Mouse (Mus musculus): ENCODE measurements around the gene Gnb5.

DNA sequence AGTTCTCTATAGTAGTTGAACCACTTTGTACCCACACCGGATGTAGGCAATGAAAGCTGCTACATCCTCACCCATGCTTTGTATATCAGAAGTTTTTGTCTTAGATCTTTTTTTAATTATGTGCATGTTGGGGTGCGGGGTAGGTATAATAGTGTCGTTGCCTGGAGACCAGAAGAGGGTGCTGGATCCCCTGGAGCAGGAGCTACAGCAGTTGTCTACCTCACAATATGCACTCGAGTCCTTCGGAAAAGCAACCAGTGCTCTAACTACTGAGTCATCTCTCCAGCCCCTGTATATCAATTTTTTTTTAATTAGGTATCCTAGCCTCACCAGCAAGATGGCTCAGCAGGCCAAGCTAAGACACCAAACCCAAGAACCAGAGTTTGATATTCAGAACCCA lies 927 bp downstream of the Gnb5 start:
- TF ChIP-seq CTCF (IDR thresholded peaks at IDR 0.05; ENCODE audit: low read depth) (no peak), EP300 (IDR thresholded peaks at IDR 0.05; ENCODE audit: low read depth) (no peak)
